Mouse (Mus musculus) neural tube, embryonic 13.5 days (tissue): Measurements from ENCODE around the gene Rundc1. TPM values are rescaled to one million over a fixed set of nuclear protein-coding genes. Genes with fewer than 3 reads are reported as not detected.
"Not testable (repeated sequence)": the region's sequence is repeated elsewhere in the genome, so short reads cannot be mapped to it uniquely, and the experiment has no call there.

Experiments used
- ATAC-seq: fragments of 200-750 bp; cut with Nextera tagmentation; 2 replicates; pipeline ENCODE4 v1.8.0; 2017; ENCODE audit warnings: low read depth, mild to moderate bottlenecking, moderate TSS enrichment, moderate library complexity
- H3K27ac ChIP-seq: fragments of 300-500 bp; sonication (generic); replicated peaks from 2 replicates; pipeline ENCODE4 v1.5.1; 2015; ENCODE audit warnings: moderate library complexity, mild to moderate bottlenecking, inconsistent platforms
- H3K27me3 ChIP-seq: fragments of 300-500 bp; sonication (generic); 2 replicates; pipeline ENCODE4 v1.6.1; 2015; ENCODE audit warnings: mild to moderate bottlenecking, inconsistent platforms
- H3K36me3 ChIP-seq: fragments of 300-500 bp; sonication (generic); 2 replicates; pipeline ENCODE4 v1.6.1; 2015; ENCODE audit warnings: mild to moderate bottlenecking, inconsistent platforms
- H3K4me1 ChIP-seq: fragments of 300-500 bp; sonication (generic); replicated peaks from 2 replicates; pipeline ENCODE4 v1.6.1; 2015; ENCODE audit warnings: inconsistent platforms
- H3K4me2 ChIP-seq: fragments of 300-500 bp; sonication (generic); 2 replicates; pipeline ENCODE4 v1.6.1; 2015; ENCODE audit warnings: inconsistent platforms, mild to moderate bottlenecking, moderate library complexity
- H3K4me3 ChIP-seq: fragments of 300-500 bp; sonication (generic); 2 replicates; pipeline ENCODE4 v1.5.1; 2015; ENCODE audit warnings: mild to moderate bottlenecking, inconsistent platforms
- H3K9ac ChIP-seq: fragments of 300-500 bp; sonication (generic); 2 replicates; pipeline ENCODE4 v1.6.1; 2015; ENCODE audit warnings: moderate library complexity, mild to moderate bottlenecking, inconsistent platforms
- H3K9me3 ChIP-seq: fragments of 300-500 bp; sonication (generic); 2 replicates; pipeline ENCODE4 v1.6.1; 2016; ENCODE audit warnings: inconsistent platforms
- WGBS: fragments of 180-500 bp; shearing (Covaris S2); methylation state at CpG from one replicate; pipeline ENCODE4 v1.1.7; 2015; 5-methylcytosine and 5-hydroxymethylcytosine counted together
- polyA plus RNA-seq: library from polyadenylated mRNA; unstranded; fragments of >200 nt; fragmentation: Nextera tagmentation; extraction: Ambion mirVana; gene quantifications from 2 replicates; pipeline ENCODE4 v1.2.1, GENCODE M21; 2015

Rundc1 gene
- polyA plus RNA-seq, 1 experiment from 2014 or later = 25.5 TPM

DNA sequence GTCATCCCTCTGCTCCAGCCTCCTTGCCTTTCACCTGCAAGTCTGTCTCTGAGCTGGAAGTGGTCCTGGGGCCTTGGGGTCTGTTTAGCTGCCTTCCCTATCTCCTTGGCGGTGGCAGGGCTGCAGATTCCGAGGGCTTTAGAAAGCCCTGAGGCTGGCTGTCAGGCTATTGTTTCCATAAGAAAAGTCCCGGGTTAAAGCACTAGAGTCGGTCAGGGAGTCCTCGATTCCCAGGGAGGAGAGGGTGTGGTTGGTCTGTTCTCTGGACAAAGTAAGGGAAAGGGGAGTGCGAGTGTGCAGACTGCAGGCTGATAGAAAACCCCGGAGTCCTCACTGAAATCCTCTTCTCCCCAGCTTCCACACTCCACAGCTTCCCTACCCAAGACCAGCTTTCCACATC lies 45.3 kb downstream of the Rundc1 start:
- peak overlapping the region; percentile 49; the same call in 1 of the 2 replicates for H3K9ac ChIP-seq
- H3K9me3 ChIP-seq = no peaks in the 10 kb centered on the region
- 17% methylated on average over 7 of the region's 7 CpGs for WGBS
- peaks cover 17% of the 10 kb centered on the region for H3K36me3 ChIP-seq
- H3K4me2 ChIP-seq = peak overlapping the region; percentile 41
- no peak for ATAC-seq
- no peak overlapping the region; the same call in 1 of the 2 replicates for H3K27ac ChIP-seq
- H3K4me3 ChIP-seq = peak overlapping the region; percentile 3
- H3K27me3 ChIP-seq = no peaks in the 10 kb centered on the region
- peaks cover 67% of the 10 kb centered on the region for H3K4me1 ChIP-seq

- peaks cover 17% of the 10 kb centered on the region for H3K36me3 ChIP-seq
- 60% methylated on average over 3 of the region's 3 CpGs for WGBS
- no peak overlapping the region for H3K9ac ChIP-seq
- H3K27ac ChIP-seq = peak overlapping the region; percentile 19; the same call in 1 of the 2 replicates
- H3K9me3 ChIP-seq = no peaks in the 10 kb centered on the region
- no peak overlapping the region for H3K4me3 ChIP-seq
- no peak overlapping the region for H3K4me2 ChIP-seq
- peaks cover 59% of the 10 kb centered on the region for H3K4me1 ChIP-seq
- no peak for ATAC-seq
- H3K27me3 ChIP-seq = no peaks in the 10 kb centered on the region
These were observed 47.0 kb downstream of the Rundc1 start for GRCm38 (mm10) chr11:101471926-101472325.

GRCm38 (mm10) chr11:101472336-101472735 lies 47.5 kb downstream of the Rundc1 start:
- Histone ChIP-seq H3K36me3 (peaks cover 17% of the 10 kb centered on the region), H3K4me2 (no peak overlapping the region), H3K4me1 (peaks cover 59% of the 10 kb centered on the region), H3K27me3 (no peaks in the 10 kb centered on the region), H3K9ac (no peak overlapping the region), H3K27ac (peak overlapping the region; percentile 19; the same call in 1 of the 2 replicates), H3K9me3 (no peaks in the 10 kb centered on the region), H3K4me3 (no peak overlapping the region)
- 47% methylated on average over 7 of the region's 7 CpGs for WGBS
- ATAC-seq = no peak

DNA sequence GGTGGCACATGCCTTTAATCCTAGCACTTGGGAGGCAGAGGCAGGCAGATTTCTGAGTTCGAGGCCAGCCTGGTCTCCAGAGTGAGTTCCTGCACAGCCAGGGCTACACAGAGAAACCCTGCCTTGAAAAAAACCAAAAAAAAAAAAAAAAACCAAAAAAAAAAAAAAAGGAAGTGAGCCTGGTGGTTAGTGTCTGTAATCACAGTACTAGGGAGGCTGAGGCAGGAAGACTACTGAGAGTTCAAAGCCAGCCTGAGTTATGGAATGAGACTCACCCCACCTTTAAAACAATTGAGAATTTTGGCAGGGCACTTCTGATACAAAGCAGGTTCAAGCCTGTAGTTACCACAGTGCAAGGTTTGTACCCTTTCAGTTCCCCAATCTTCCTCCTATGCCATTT lies 48.8 kb downstream of the Rundc1 start:
- peaks cover 58% of the 10 kb centered on the region for H3K4me1 ChIP-seq
- H3K27me3 ChIP-seq, H3K9ac ChIP-seq, H3K27ac ChIP-seq, H3K9me3 ChIP-seq, H3K4me3 ChIP-seq, H3K4me2 ChIP-seq, ATAC-seq: not testable (repeated sequence)
- H3K36me3 ChIP-seq = peaks cover 17% of the 10 kb centered on the region
- WGBS = 100% methylated on average over 1 of the region's 1 CpGs

DNA sequence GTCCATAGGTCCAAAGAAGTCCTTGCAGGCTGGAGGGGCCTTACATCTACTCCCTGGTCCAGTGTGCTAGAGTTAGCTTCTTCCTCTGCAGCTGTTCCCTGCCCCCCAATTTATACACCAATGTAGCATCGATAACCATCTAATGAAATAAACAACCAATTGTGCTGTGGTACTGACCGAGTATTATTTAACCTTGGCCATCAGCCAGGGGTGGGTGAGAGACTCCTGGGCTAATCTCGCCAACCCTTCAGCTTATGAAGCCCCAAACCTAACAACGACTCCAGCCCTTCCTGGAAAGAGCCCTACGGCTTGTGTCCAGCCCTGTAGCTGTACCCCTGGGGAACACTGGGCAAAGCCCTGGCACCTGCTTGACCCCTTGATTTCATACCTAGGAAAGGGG lies 49.4 kb downstream of the Rundc1 start:
- no peak overlapping the region for H3K4me2 ChIP-seq
- no peak overlapping the region for H3K27ac ChIP-seq
- H3K27me3 ChIP-seq = no peaks in the 10 kb centered on the region
- H3K4me3 ChIP-seq = no peak overlapping the region
- H3K36me3 ChIP-seq = peaks cover 17% of the 10 kb centered on the region
- no peak for ATAC-seq
- no peak overlapping the region for H3K9ac ChIP-seq
- no peaks in the 10 kb centered on the region for H3K9me3 ChIP-seq
- 64% methylated on average over 5 of the region's 5 CpGs for WGBS
- peaks cover 58% of the 10 kb centered on the region for H3K4me1 ChIP-seq

- peaks cover 51% of the 10 kb centered on the region for H3K4me1 ChIP-seq
- not testable (repeated sequence) for H3K4me2 ChIP-seq, H3K36me3 ChIP-seq, H3K9ac ChIP-seq, H3K27me3 ChIP-seq, H3K9me3 ChIP-seq, ATAC-seq, H3K4me3 ChIP-seq, H3K27ac ChIP-seq
- WGBS = 81% methylated on average over 4 of the region's 4 CpGs
These were observed 51.5 kb downstream of the Rundc1 start for GRCm38 (mm10) chr11:101476361-101476760.

- WGBS = 7% methylated on average over 4 of the region's 4 CpGs
- Histone ChIP-seq H3K36me3 (no peaks in the 10 kb centered on the region), H3K4me1 (peaks cover 43% of the 10 kb centered on the region), H3K27ac (peak overlapping the region; percentile 90), H3K27me3 (no peaks in the 10 kb centered on the region), H3K9me3 (no peaks in the 10 kb centered on the region), H3K9ac (no peak overlapping the region), H3K4me2 (no peak overlapping the region), H3K4me3 (no peak overlapping the region)
- peak; percentile 54 for ATAC-seq
These were observed 52.3 kb downstream of the Rundc1 start for GRCm38 (mm10) chr11:101477194-101477551.

- Histone ChIP-seq H3K4me1 (peaks cover 38% of the 10 kb centered on the region), H3K9ac (no peak overlapping the region), H3K36me3 (no peaks in the 10 kb centered on the region), H3K4me3 (no peak overlapping the region), H3K9me3 (no peaks in the 10 kb centered on the region), H3K27ac (peak overlapping the region; percentile 90), H3K4me2 (no peak overlapping the region), H3K27me3 (no peaks in the 10 kb centered on the region)
- ATAC-seq = peak; percentile 79
- WGBS = 13% methylated on average over 10 of the region's 10 CpGs
These were observed 52.8 kb downstream of the Rundc1 start for GRCm38 (mm10) chr11:101477552-101478211.

DNA sequence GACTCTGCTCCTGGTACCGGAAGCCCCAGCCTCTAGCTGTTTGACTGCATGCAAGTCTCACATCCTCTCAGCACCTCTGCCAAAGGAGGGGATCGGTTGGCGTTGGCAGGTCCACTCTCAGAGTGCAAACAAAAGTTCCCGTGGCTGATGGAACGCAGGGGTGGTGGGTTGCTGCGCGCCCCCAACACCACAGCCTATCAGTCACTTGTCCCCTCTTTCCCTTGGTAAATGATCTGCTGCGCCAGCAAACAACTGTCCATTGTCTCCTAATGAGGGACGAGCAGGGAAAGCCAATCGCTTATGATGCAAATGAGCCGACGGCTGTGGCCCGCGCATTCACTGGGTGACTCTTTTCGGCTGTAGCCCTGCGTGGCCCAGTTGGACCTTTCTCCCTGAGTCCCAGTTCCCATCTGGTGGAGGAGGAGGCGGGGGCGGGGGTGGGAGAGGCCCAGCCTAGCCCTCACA lies 54.3 kb downstream of the Rundc1 start:
- Histone ChIP-seq H3K9ac (peak overlapping the region; percentile 50), H3K9me3 (no peaks in the 10 kb centered on the region), H3K27me3 (no peaks in the 10 kb centered on the region), H3K36me3 (no peaks in the 10 kb centered on the region), H3K4me1 (peaks cover 40% of the 10 kb centered on the region), H3K4me3 (peak overlapping the region; percentile 17), H3K27ac (peak overlapping the region; percentile 90), H3K4me2 (peak overlapping the region; percentile 45)
- 4% methylated on average over 18 of the region's 18 CpGs for WGBS
- peak; percentile 19; the same call in 1 of the 2 replicates for ATAC-seq

GRCm38 (mm10) chr11:101480912-101481311 lies 56.0 kb downstream of the Rundc1 start:
- Histone ChIP-seq H3K27me3 (no peaks in the 10 kb centered on the region), H3K27ac (no peak overlapping the region), H3K4me3 (no peak overlapping the region), H3K4me2 (no peak overlapping the region), H3K36me3 (no peaks in the 10 kb centered on the region), H3K9ac (no peak overlapping the region), H3K4me1 (peaks cover 38% of the 10 kb centered on the region), H3K9me3 (no peaks in the 10 kb centered on the region)
- ATAC-seq = no peak
- 71% methylated on average over 6 of the region's 6 CpGs for WGBS

DNA sequence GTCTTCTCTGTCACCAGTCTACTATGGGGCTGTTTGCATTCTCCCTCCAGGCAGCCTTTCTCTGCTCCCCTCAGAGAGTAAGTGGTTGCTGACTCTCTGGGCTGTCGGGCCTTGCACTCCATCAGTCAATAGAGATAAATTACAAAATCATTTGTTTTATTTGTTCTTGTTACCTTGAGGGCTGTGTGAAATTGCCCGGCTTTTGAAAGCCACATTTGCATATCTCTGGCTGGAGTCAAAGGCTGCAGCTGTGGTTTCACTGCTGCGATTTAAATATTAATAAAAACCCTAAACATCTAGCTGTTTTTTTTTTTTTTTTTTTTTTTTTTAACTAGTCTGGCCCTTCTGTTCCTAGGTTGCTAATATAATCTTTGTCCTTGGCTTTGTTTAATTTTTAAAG lies 58.9 kb downstream of the Rundc1 start:
- Histone ChIP-seq H3K9ac (no peak overlapping the region), H3K4me3 (no peak overlapping the region), H3K9me3 (no peaks in the 10 kb centered on the region), H3K4me2 (no peak overlapping the region), H3K27ac (peak overlapping the region; percentile 59), H3K27me3 (no peaks in the 10 kb centered on the region), H3K4me1 (peaks cover 27% of the 10 kb centered on the region), H3K36me3 (no peaks in the 10 kb centered on the region)
- 10% methylated on average over 3 of the region's 3 CpGs for WGBS
- ATAC-seq = no peak

- no peak overlapping the region for H3K9ac ChIP-seq
- ATAC-seq = no peak
- H3K9me3 ChIP-seq = no peaks in the 10 kb centered on the region
- 71% methylated on average over 6 of the region's 6 CpGs for WGBS
- H3K4me1 ChIP-seq = peaks cover 23% of the 10 kb centered on the region
- no peaks in the 10 kb centered on the region for H3K36me3 ChIP-seq
- H3K27ac ChIP-seq = peak overlapping the region; percentile 59
- H3K27me3 ChIP-seq = no peaks in the 10 kb centered on the region
- no peak overlapping the region for H3K4me2 ChIP-seq
- no peak overlapping the region for H3K4me3 ChIP-seq
These were observed 59.4 kb downstream of the Rundc1 start for GRCm38 (mm10) chr11:101484245-101484644.

DNA sequence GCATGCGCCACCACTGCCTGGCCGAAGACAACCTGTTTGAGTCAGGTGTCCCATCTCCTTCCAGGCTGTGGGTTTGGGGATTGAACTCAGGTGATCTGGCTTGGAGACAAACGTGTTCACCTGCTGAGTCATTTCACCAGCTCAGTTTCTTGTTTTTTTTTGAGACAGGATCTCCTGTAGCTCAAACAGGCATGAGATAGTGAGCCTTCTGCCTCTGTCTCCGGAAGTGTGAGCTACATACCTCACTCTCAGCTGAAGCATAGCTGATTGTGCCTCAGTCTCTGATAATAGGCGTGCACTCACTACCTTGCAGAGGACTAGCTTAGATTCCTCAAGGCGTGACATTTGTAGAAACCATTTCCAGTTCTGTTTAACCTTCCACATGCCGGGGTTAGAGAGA lies 59.9 kb downstream of the Rundc1 start:
- Histone ChIP-seq H3K4me2 (no peak overlapping the region), H3K27me3 (no peaks in the 10 kb centered on the region), H3K4me3 (no peak overlapping the region), H3K27ac (no peak overlapping the region), H3K36me3 (no peaks in the 10 kb centered on the region), H3K9ac (no peak overlapping the region), H3K9me3 (no peaks in the 10 kb centered on the region), H3K4me1 (peaks cover 17% of the 10 kb centered on the region)
- no peak for ATAC-seq
- WGBS = 84% methylated on average over 7 of the region's 7 CpGs
